Mouse (Mus musculus) CH12.LX (cell line): Measurements from ENCODE around the gene Gcnt2. TPM values are rescaled to one million over a fixed set of nuclear protein-coding genes. Genes with fewer than 3 reads are reported as not detected.

Source experiments
- DNase-seq: peaks from one replicate; pipeline ENCODE4 v3.0.0-alpha.2; 2013; ENCODE audit errors: extremely low read depth
- H3K27ac ChIP-seq: 2 replicates; pipeline ENCODE4 v1.5.1; 2012; ENCODE audit warnings: low read depth, mild to moderate bottlenecking, control low read depth, moderate library complexity; ENCODE audit not compliant: insufficient read depth
- H3K27me3 ChIP-seq: replicated peaks from 2 replicates; pipeline ENCODE3; 2012; ENCODE audit warnings: inconsistent platforms
- H3K36me3 ChIP-seq, 2 experiments: replicated peaks in 1 of 2; 2 replicates each; pipeline versions ENCODE3 to v1.6.1; 2012; ENCODE audit warnings: inconsistent platforms in 1 of 2, low read length in 1 of 2, mild to moderate bottlenecking in 1 of 2, mixed read lengths in 1 of 2, moderate library complexity in 1 of 2; ENCODE audit not compliant: control insufficient read depth in 1 of 2, insufficient read depth in 1 of 2
- H3K4me1 ChIP-seq, 2 experiments: 2 replicates each; pipeline ENCODE4 v1.6.1; 2012; ENCODE audit warnings: inconsistent platforms in 1 of 2, moderate library complexity in 1 of 2; ENCODE audit not compliant: insufficient read depth in 2 of 2, control insufficient read depth in 1 of 2
- H3K4me2 ChIP-seq: 2 replicates; pipeline ENCODE4 v1.6.1; 2012; ENCODE audit warnings: low read depth, mild to moderate bottlenecking, control low read depth; ENCODE audit not compliant: poor library complexity, insufficient read depth, severe bottlenecking
- H3K4me3 ChIP-seq, 3 experiments: fragments of 150-350 bp in 1 of 3; sonication (generic) in 1 of 3; replicated peaks in 1 of 3; 2 replicates each; pipeline versions ENCODE3 to v1.5.1; 2011 to 2012; ENCODE audit warnings: low read depth in 2 of 3, low read length in 2 of 3, mild to moderate bottlenecking in 2 of 3, moderate library complexity in 2 of 3, control low read depth in 1 of 3, improper control_type of control experiment in 1 of 3, inconsistent platforms in 1 of 3, mixed read lengths in 1 of 3; ENCODE audit not compliant: poor library complexity in 1 of 3
- H3K79me2 ChIP-seq: replicated peaks from 2 replicates; pipeline ENCODE4 v1.6.1; 2012; ENCODE audit warnings: mild to moderate bottlenecking, moderate library complexity; ENCODE audit not compliant: control insufficient read depth, poor library complexity, insufficient read depth, severe bottlenecking; ENCODE audit errors: extremely low read depth
- H3K9ac ChIP-seq: 2 replicates; pipeline ENCODE4 v1.6.1; 2012; ENCODE audit warnings: low read depth, mild to moderate bottlenecking, control low read depth, moderate library complexity; ENCODE audit not compliant: insufficient read depth
- H3K9me3 ChIP-seq: replicated peaks from 2 replicates; pipeline ENCODE3; 2012; ENCODE audit warnings: low read length, inconsistent platforms, mixed read lengths
- ELF1 ChIP-seq: IDR thresholded peaks from 2 replicates; pipeline ENCODE4 v1.6.1; 2014; ENCODE audit warnings: low read depth, mild to moderate bottlenecking, inconsistent platforms, low read length, improper control_type of control experiment
- EP300 ChIP-seq: IDR thresholded peaks from 2 replicates; pipeline ENCODE4 v1.6.1; 2011; ENCODE audit warnings: low read length, improper control_type of control experiment
- ETS1 ChIP-seq: conservative IDR thresholded peaks from 2 replicates; pipeline ENCODE4 v1.6.1; 2012; ENCODE audit warnings: low read depth, mild to moderate bottlenecking, inconsistent platforms, low read length, improper control_type of control experiment, moderate library complexity
- GABPA ChIP-seq: IDR thresholded peaks from 2 replicates; pipeline ENCODE4 v1.6.1; 2012; ENCODE audit warnings: low read depth, low read length, improper control_type of control experiment, inconsistent platforms; ENCODE audit not compliant: insufficient replicate concordance
- MAX ChIP-seq: IDR thresholded peaks from 2 replicates; pipeline ENCODE4 v1.6.1; 2011; ENCODE audit warnings: low read length, improper control_type of control experiment
- MXI1 ChIP-seq: IDR thresholded peaks from 2 replicates; pipeline ENCODE4 v1.6.1; 2011; ENCODE audit warnings: mild to moderate bottlenecking, low read depth, low read length, improper control_type of control experiment
- MYC ChIP-seq: IDR thresholded peaks from 2 replicates; pipeline ENCODE4 v1.6.1; 2011; ENCODE audit warnings: low read depth, mild to moderate bottlenecking, improper control_type of control experiment, low read length
- NELFE ChIP-seq: IDR thresholded peaks from 2 replicates; pipeline ENCODE4 v1.6.1; 2011; ENCODE audit warnings: low read depth, low read length, improper control_type of control experiment
- NRF1 ChIP-seq: IDR thresholded peaks from 2 replicates; pipeline ENCODE4 v1.6.1; 2014; ENCODE audit warnings: low read depth, mild to moderate bottlenecking, inconsistent platforms, low read length, improper control_type of control experiment, moderate library complexity
- RAD21 ChIP-seq: IDR thresholded peaks from 2 replicates; pipeline ENCODE4 v1.6.1; 2011; ENCODE audit warnings: low read depth, mild to moderate bottlenecking, low read length, improper control_type of control experiment, moderate library complexity
- TCF12 ChIP-seq: IDR thresholded peaks from 2 replicates; pipeline ENCODE4 v1.6.1; 2014; ENCODE audit warnings: low read depth, mild to moderate bottlenecking, inconsistent platforms, low read length, improper control_type of control experiment
- ZC3H11A ChIP-seq: IDR thresholded peaks from 2 replicates; pipeline ENCODE4 v1.6.1; 2012; ENCODE audit warnings: low read depth, mild to moderate bottlenecking, inconsistent platforms, low read length, improper control_type of control experiment
- dilution Hi-C: fragments of 300-500 bp; cut with MboI; formaldehyde crosslinking; loops from 2 replicates; pipeline ENCODE4 v1.14.3; 2020; ENCODE audit warnings: low sequenced_read_pairs; ENCODE audit not compliant: extremely low pct_unique_long_range_greater_than_20kb, extremely low pct_ligation_motif_present
- in situ Hi-C: fragments of 300-500 bp; cut with MboI; formaldehyde crosslinking; loops from 3 replicates; pipeline ENCODE4 v1.14.3; 2019; ENCODE audit warnings: low sequenced_read_pairs, low pct_ligation_motif_present, low pct_unique_long_range_greater_than_20kb, mixed read lengths
- polyA plus RNA-seq: library from polyadenylated mRNA; unstranded; fragments of >175 nt; gene quantifications from 2 replicates; pipeline ENCODE4 v1.2.1, GENCODE M21; 2012; ENCODE audit warnings: low read depth; ENCODE audit not compliant: insufficient read length
- total RNA-seq, 2 experiments: library from RNA; depleted of rRNA; stranded (reverse); fragments of 300-350 nt in 1 of 2; fragments of >200 nt in 1 of 2; gene quantifications; 2 replicates each; pipeline ENCODE4 v1.2.3; 2012 to 2014

Gcnt2 gene
- total and polyA plus RNA-seq, 3 experiments = not detected

- TF ChIP-seq MAX (peak; percentile 99), ETS1 (0 out of 2 replicates have a peak, but pooled peaks have one; percentile 35), NRF1 (peak; percentile 44), GABPA (peak; percentile 25; the same call in 1 of the 2 replicates), ELF1 (peak; percentile 92), NELFE (peak; percentile 86)
Measured at GRCm38 (mm10) chr13:41000926-41001639, 141.5 kb downstream of the Gcnt2 start, which contains the start of gene Pak1ip1 (continued).

- Histone ChIP-seq H3K36me3 (peaks cover 23 to 40% of the 10 kb centered on the region in 2 experiments), H3K4me1 (peaks cover 3 to 19% of the 10 kb centered on the region in 2 experiments; a peak in 3 of 4 replicates), H3K9me3 (no peaks in the 10 kb centered on the region), H3K9ac (no peak overlapping the region; the same call in 1 of the 2 replicates), H3K4me2 (peak overlapping the region; percentile 76), H3K27me3 (no peaks in the 10 kb centered on the region), H3K27ac (no peak overlapping the region), H3K79me2 (peaks cover 31% of the 10 kb centered on the region), H3K4me3 (peak overlapping the region; percentile 29 to 100 (median 98))
- in situ Hi-C loops = loop anchor here (25.0 kb wide), 2 partner anchors 235 to 585 kb away; partner anchors contain the start of gene Smim13
- no peak for TF ChIP-seq GABPA
- no peak for TF ChIP-seq ZC3H11A
- TF ChIP-seq MXI1 = no peak
- TF ChIP-seq MYC = no peak
- dilution Hi-C loops = no loop called here
- DNase-seq = no peak
Measured at GRCm38 (mm10) chr13:41002001-41002400, 142.4 kb downstream of the Gcnt2 start.

GRCm38 (mm10) chr13:41006244-41006643 is 146.7 kb downstream of the Gcnt2 start:
- DNase-seq = no peak
- in situ Hi-C loops = loop anchor here (25.0 kb wide), 2 partner anchors 231 to 581 kb away; partner anchors contain the start of gene Smim13
- peaks cover 3 to 13% of the 10 kb centered on the region in 2 experiments; a peak in 3 of 4 replicates for H3K4me1 ChIP-seq
- H3K27me3 ChIP-seq = no peaks in the 10 kb centered on the region
- H3K4me3 ChIP-seq = no peak overlapping the region
- H3K9ac ChIP-seq = no peak overlapping the region
- no peak overlapping the region for H3K4me2 ChIP-seq
- peaks cover 56 to 83% of the 10 kb centered on the region in 2 experiments for H3K36me3 ChIP-seq
- H3K27ac ChIP-seq = no peak overlapping the region
- dilution Hi-C loops = no loop called here
- peaks cover 32% of the 10 kb centered on the region for H3K79me2 ChIP-seq
- no peaks in the 10 kb centered on the region for H3K9me3 ChIP-seq
- TF ChIP-seq RAD21 (no peak), EP300 (no peak), MYC (no peak), TCF12 (no peak), MXI1 (no peak)
